Mouse (Mus musculus): ENCODE measurements around the gene Sae1. TPM values are rescaled to one million over a fixed set of nuclear protein-coding genes. Genes with fewer than 3 reads are reported as not detected.

Sae1 gene
- polyA plus RNA-seq, 1 experiment from 2014 or later = 359 TPM

DNA sequence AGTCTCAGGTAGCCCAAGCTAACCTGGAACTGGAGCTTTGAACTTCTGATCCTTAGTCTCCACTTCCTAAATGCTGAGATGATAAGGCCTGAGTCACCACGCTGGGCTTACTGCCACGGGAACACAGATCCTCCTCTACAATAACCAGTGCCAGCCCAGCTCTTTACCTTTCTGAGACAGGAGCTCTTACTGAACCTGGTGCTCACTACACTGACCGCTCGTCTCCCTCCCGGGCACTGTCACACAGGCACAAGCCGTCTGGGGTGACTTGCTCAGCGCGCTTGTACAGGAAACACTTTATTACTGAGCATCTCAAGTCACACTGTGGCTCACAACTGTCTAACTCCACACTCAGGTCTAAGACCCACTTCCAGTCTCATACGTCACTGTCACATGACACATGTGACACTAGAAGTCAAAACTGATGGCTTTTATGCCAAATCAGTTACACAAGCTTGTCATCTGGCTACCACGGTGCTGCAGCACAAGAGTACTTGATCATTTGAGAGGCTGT is 21.4 kb downstream of the Sae1 start:
- Histone ChIP-seq H3K9me3 (no peaks in the 10 kb centered on the region), H3K4me1 (peaks cover 5% of the 10 kb centered on the region; the same call in 1 of the 2 replicates), H3K27ac (no peak overlapping the region), H3K4me3 (no peak overlapping the region), H3K27me3 (ENCODE audit: insufficient read depth, poor library complexity, severe bottlenecking) (no peaks in the 10 kb centered on the region), H3K36me3 (peaks cover 92% of the 10 kb centered on the region)
- WGBS = 79% methylated on average over 10 of the region's 10 CpGs
- DNase-seq (ENCODE audit: low spot score) = no peak

DNA sequence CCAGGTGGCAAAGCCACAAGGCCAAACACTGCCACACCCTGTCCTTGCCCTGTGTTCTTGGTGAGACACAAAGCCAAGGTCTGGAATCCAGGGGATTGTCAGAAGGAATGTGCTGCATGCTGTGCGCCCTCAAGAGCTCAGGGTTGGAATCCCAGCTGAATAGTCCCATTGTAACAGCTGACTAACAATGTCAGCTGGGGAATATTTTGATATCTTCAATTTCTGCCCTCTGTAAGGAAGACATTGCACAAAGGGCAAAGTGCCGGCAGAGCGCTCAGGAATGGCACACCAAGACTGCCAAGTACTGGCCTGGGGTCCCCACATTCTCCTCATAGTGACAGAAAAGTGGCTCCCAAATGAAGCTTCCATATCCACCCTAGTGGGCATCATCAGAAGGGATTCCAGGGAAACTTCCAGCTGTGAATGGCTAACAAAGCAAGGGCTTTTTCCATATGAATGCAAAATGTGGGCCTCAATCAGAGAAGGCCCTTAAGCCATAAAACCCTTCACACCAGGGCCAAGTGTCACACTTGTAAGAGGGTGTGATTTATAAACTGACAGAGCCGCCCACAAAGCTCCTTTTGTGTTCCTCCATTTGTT is 22.6 kb downstream of the Sae1 start:
- no peak overlapping the region for H3K4me3 ChIP-seq
- peaks cover 5% of the 10 kb centered on the region; the same call in 1 of the 2 replicates for H3K4me1 ChIP-seq
- H3K9me3 ChIP-seq = no peaks in the 10 kb centered on the region
- H3K36me3 ChIP-seq = peaks cover 90% of the 10 kb centered on the region
- WGBS = 73% methylated on average over 4 of the region's 4 CpGs
- DNase-seq (ENCODE audit: low spot score) = no peak
- H3K27ac ChIP-seq = peak overlapping the region; percentile 42; the same call in 1 of the 2 replicates
- no peaks in the 10 kb centered on the region for H3K27me3 ChIP-seq (ENCODE audit: insufficient read depth, poor library complexity, severe bottlenecking)

DNA sequence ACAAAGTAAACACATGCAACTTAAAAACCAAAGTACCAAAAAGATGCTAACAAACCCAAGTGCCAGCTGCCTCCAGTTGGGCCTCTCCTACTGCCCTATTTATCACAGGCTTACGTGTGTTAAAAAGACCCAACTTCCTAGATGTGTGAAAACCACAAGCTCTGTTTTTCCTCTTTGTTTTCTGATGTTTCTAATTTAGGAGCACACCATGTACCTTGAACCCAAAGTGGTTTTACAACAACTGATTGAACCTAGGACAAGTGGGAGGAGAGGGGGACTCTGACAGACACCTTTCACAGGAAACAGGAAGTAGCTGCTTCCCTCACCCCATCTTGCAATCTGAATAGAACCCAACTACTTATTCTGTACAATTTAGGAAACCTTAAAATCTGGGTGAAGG is 23.3 kb downstream of the Sae1 start:
- H3K27ac ChIP-seq = peak overlapping the region; percentile 42; the same call in 1 of the 2 replicates

DNA sequence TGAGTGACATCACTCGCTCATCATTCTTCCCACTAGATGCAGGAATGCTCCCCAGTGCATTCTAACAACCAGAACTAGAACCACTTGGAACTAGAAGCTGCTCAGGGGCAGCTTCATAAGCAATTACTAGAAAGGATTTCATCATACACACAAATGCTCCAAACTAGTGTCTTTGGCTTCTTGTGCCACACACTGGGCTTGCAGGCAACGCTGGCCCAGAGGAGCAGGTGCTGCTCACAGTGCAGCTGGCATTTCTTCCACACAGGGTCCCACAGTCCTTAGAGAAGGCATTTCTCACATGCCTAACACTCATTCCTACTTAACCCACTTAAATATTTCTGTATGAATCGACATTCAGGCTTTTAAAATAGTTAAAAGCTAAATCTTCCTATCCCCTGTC is 30.0 kb downstream of the Sae1 start:
- DNase-seq (ENCODE audit: low spot score) = no peak
- peaks cover 74% of the 10 kb centered on the region for H3K36me3 ChIP-seq
- 91% methylated on average over 3 of the region's 3 CpGs for WGBS

More for the DNA sequence above, 23.3 kb downstream of the Sae1 start:
- Histone ChIP-seq H3K4me1 (peaks cover 5% of the 10 kb centered on the region; the same call in 1 of the 2 replicates), H3K4me3 (no peak overlapping the region), H3K27me3 (ENCODE audit: insufficient read depth, poor library complexity, severe bottlenecking) (no peaks in the 10 kb centered on the region), H3K36me3 (peaks cover 84% of the 10 kb centered on the region), H3K9me3 (no peaks in the 10 kb centered on the region)
- no peak for DNase-seq (ENCODE audit: low spot score)
- WGBS = 86% methylated on average over 1 of the region's 1 CpGs

DNA sequence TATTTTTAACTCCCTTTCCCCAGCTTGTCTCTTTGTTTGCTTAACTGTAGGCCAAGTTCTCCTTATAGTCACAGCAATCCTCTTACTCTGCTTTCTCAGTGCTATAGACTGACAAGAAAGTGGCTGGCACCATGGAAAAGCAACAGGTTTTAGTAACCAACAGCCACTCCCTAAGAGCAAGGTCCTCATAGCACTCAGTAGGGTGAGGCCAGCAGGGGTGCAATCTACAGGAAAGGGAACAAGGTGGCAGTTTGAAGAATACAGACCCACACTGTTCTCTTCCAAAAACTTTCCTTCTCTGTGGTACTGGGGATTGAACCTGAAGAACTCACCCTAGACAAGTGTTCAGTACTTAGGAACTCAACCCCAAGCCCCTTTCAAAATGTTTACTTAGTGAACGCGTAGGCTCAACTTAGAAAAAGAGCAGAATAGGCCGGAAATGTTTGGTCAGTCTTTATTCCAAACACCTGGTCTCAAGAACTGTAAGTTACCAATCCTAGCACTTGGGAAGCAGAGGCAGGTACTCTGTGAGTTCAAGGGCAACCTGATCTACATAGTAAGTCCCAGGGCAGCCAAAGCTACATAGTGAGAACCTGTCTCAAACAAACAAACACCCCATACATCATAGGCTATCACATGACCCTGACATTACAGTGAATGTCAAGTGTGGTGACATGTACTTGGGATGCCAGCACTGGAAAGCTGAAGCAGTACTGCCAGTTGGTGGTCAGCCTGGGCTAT is 31.6 kb downstream of the Sae1 start:
- no peak for DNase-seq (ENCODE audit: low spot score)
- Histone ChIP-seq H3K27me3 (ENCODE audit: insufficient read depth, poor library complexity, severe bottlenecking) (no peaks in the 10 kb centered on the region), H3K4me1 (no peaks in the 10 kb centered on the region), H3K9me3 (no peaks in the 10 kb centered on the region), H3K36me3 (peaks cover 75% of the 10 kb centered on the region), H3K4me3 (no peak overlapping the region), H3K27ac (no peak overlapping the region)
- WGBS = 94% methylated on average over 3 of the region's 3 CpGs

More for the DNA sequence above, 30.0 kb downstream of the Sae1 start:
- H3K27me3 ChIP-seq (ENCODE audit: insufficient read depth, poor library complexity, severe bottlenecking) = no peaks in the 10 kb centered on the region
- no peak overlapping the region for H3K4me3 ChIP-seq
- no peaks in the 10 kb centered on the region for H3K4me1 ChIP-seq
- H3K27ac ChIP-seq = no peak overlapping the region
- no peaks in the 10 kb centered on the region for H3K9me3 ChIP-seq

DNA sequence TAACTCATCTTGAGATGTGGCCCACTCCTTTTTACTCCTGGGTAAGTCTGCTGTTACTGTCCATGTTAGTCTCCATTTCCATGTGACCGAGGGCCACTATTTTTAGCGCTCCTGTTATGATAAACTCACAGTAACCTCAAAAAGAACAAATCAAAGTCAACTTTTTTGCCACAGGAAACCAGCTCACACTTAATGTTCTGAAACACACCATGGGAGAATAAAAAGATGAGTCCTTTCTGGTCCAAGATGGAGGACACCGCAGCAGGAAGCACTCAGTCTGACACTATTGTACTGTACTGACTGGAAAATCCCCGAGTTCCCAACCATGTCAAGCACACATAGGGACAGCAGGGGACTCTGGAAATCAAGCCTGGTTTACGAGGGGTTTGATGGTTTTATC is 37.6 kb downstream of the Sae1 start:
- H3K27ac ChIP-seq = peak overlapping the region; percentile 73
- DNase-seq (ENCODE audit: low spot score) = no peak
- H3K4me1 ChIP-seq = peaks cover 7% of the 10 kb centered on the region; the same call in 1 of the 2 replicates
- no peaks in the 10 kb centered on the region for H3K9me3 ChIP-seq
- no peaks in the 10 kb centered on the region for H3K27me3 ChIP-seq (ENCODE audit: insufficient read depth, poor library complexity, severe bottlenecking)
- no peak overlapping the region for H3K4me3 ChIP-seq
- 62% methylated on average over 5 of the region's 5 CpGs for WGBS
- H3K36me3 ChIP-seq = peaks cover 63% of the 10 kb centered on the region

DNA sequence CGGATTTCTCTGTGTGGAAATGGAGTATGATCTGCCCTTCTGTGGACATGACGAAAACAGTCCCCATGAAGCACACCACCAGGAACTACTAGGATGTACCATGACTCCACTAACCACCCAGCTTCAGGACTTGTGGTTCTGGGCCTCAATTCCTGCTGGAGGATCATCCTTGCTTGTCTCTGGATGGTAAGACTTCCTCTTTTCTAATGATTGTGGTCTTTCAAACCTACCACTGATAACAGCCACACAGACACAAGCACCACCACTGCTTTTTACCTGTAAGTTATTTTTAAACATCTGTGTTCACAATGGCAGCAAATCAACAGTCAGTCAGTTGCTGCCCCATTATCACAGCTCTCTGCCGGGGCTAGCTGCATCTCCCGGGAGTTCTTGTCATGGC is 42.3 kb downstream of the Sae1 start:
- Histone ChIP-seq H3K9me3 (no peaks in the 10 kb centered on the region), H3K27ac (no peak overlapping the region), H3K27me3 (ENCODE audit: insufficient read depth, poor library complexity, severe bottlenecking) (no peaks in the 10 kb centered on the region), H3K4me1 (peaks cover 6% of the 10 kb centered on the region; the same call in 1 of the 2 replicates), H3K36me3 (peaks cover 72% of the 10 kb centered on the region), H3K4me3 (no peak overlapping the region)
- no peak for DNase-seq (ENCODE audit: low spot score)
- WGBS = 69% methylated on average over 4 of the region's 4 CpGs

DNA sequence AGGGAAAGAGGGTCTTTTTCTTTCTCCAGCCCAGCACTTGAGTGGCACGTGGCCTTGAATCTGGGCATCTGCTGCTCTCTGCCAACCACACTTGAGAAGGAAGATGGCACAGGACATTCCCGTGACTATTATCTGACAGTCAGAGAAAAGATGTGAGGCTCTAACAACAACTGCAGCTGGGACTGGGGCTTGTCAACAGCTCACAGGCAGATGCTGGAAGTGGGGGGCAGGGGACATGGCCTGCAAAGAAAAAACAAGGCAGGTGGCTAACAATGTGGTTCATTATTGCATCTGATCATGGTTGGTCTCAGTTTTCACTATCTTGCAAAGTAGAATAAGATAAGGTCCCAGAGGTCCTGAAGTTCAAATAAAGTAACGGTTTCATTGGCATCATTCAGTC is 43.0 kb downstream of the Sae1 start:
- H3K9me3 ChIP-seq = no peaks in the 10 kb centered on the region
- H3K4me3 ChIP-seq = no peak overlapping the region
- WGBS = 75% methylated on average over 3 of the region's 3 CpGs
- no peak overlapping the region for H3K27ac ChIP-seq
- H3K27me3 ChIP-seq (ENCODE audit: insufficient read depth, poor library complexity, severe bottlenecking) = no peaks in the 10 kb centered on the region
- no peak for DNase-seq (ENCODE audit: low spot score)
- H3K36me3 ChIP-seq = peaks cover 74% of the 10 kb centered on the region
- no peaks in the 10 kb centered on the region for H3K4me1 ChIP-seq

DNA sequence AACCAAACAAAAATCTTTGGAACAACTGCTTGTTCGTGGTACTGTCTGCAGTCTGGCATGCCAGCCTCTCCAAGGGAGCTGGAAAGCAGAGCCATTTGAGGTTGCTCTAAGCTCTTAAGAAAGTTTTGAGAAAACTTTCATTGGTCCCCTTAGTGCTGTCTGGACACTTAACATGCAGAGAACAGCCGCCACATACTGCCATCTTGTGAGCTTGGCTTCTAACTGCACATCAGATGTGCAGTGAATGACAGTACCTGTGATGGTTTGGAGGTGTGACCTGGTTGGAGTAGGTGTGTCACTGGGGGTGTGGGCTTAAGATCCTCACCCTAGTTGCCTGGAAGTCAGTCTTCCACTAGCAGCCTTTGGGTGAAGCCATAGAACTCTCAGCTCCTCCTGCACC is 49.9 kb downstream of the Sae1 start:
- Histone ChIP-seq H3K27me3 (ENCODE audit: insufficient read depth, poor library complexity, severe bottlenecking) (no peaks in the 10 kb centered on the region), H3K9me3 (no peaks in the 10 kb centered on the region), H3K4me1 (no peaks in the 10 kb centered on the region), H3K36me3 (peaks cover 85% of the 10 kb centered on the region), H3K4me3 (no peak overlapping the region), H3K27ac (no peak overlapping the region)
- WGBS = 79% methylated on average over 2 of the region's 2 CpGs
- no peak for DNase-seq (ENCODE audit: low spot score)

DNA sequence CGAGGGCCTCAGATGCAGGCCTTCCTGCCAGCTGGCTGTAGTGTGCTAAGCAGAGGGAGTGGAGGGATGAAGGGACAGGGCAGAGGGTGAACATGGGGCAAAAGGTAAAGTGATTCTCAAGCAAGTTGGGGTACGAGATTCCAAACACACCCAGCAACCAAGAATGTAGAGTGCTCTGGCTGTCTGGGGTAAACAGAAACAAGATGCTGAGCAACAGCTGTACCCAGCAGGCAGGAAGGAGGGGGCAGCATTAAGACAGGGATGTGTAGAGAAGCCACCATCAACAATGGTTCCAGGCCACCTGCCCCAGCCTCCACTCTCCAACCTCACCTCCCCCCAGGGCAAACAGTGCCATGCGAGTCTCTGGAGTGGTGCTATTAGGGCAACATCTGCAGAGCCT is 58.5 kb downstream of the Sae1 start:
- no peak for DNase-seq (ENCODE audit: low spot score)
- Histone ChIP-seq H3K4me1 (peaks cover 10% of the 10 kb centered on the region), H3K27ac (no peak overlapping the region), H3K9me3 (no peaks in the 10 kb centered on the region), H3K27me3 (ENCODE audit: insufficient read depth, poor library complexity, severe bottlenecking) (no peaks in the 10 kb centered on the region), H3K4me3 (no peak overlapping the region), H3K36me3 (peaks cover 90% of the 10 kb centered on the region)
- WGBS = 87% methylated on average over 3 of the region's 3 CpGs

DNA sequence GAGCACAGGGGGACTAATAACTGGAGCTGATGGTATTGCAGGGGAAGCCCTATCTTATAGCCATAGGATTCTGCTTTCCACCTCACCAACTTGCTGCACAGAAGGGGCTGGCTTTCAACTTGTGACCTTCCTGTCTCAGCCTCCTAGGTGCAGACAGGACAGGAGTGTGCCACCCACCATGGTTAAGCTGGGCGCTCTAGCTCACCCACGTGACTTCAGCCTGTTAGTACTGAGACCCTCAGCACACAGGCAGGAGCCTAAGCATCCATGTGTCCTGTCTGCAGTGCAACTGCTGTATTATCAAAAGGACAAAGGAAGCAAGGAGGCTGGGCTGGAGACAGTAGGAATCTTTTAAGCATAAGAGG is 61.0 kb downstream of the Sae1 start:
- Histone ChIP-seq H3K27ac (peak overlapping the region; percentile 85; the same call in 1 of the 2 replicates), H3K4me1 (peaks cover 10% of the 10 kb centered on the region), H3K27me3 (ENCODE audit: insufficient read depth, poor library complexity, severe bottlenecking) (no peaks in the 10 kb centered on the region), H3K36me3 (peaks cover 65% of the 10 kb centered on the region), H3K4me3 (no peak overlapping the region), H3K9me3 (no peaks in the 10 kb centered on the region)
- no peak for DNase-seq (ENCODE audit: low spot score)
- WGBS = 83% methylated on average over 2 of the region's 2 CpGs

DNA sequence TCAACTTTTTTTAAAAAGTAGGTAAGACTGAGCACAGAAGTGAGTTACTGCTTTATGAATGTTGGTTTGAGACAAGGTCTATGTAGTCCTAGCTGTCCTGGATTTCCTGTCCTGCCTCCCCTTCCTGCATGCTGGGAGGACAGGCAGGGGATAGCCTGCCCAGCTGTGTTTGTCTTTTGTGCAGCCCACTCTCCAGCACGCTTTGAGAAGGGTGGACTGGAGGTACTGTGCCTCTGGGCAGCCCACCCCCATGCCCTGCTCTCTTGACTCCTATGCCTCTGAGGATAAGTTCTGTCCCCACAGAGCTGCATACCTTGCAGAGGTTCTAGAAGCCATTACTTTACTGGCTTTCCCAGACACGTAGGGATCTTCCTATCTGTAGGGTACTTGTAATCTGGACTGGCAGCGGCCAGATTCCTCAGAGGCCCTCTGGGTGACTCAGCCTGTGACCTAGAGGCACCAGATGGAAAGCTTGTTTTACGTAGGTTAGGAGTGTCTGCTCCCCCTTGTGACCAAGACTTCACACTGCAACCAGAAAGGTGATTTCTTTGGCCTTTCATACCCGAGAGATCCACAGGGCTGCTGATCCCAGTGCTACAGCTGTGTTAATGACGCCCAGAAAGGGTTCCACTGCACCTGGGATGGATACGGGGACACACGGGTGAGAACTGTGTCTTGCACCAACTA is 61.5 kb downstream of the Sae1 start:
- WGBS = 22% methylated on average over 8 of the region's 8 CpGs
- Histone ChIP-seq H3K9me3 (no peaks in the 10 kb centered on the region), H3K4me3 (peak overlapping the region; percentile 5; the same call in 1 of the 2 replicates), H3K27me3 (ENCODE audit: insufficient read depth, poor library complexity, severe bottlenecking) (no peaks in the 10 kb centered on the region), H3K36me3 (peaks cover 61% of the 10 kb centered on the region), H3K4me1 (peaks cover 10% of the 10 kb centered on the region), H3K27ac (peak overlapping the region; percentile 85)
- peak; percentile 93 for DNase-seq (ENCODE audit: low spot score)

DNA sequence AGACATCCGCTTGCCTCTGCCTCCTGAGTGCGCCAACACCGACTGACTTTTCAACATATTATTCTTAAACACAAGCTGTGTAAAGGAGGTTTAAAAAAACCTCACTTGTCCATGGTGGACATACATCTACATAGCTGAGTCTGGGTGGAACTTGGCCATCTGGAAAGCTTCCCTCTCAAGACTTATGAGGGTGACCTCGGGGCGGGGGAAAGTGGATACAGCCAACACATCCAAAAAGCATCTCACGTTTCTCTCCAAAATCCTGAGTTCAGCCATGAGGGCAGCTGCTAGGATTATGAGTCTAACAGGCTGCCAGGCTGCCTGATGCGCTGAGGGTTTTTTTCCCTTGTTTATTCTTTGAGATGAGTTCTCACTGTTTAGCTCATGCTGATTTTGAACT is 62.9 kb downstream of the Sae1 start:
- 94% methylated on average over 7 of the region's 7 CpGs for WGBS
- Histone ChIP-seq H3K27me3 (ENCODE audit: insufficient read depth, poor library complexity, severe bottlenecking) (no peaks in the 10 kb centered on the region), H3K4me3 (no peak overlapping the region), H3K36me3 (peaks cover 50% of the 10 kb centered on the region), H3K4me1 (peaks cover 10% of the 10 kb centered on the region), H3K9me3 (no peaks in the 10 kb centered on the region), H3K27ac (no peak overlapping the region)
- DNase-seq (ENCODE audit: low spot score) = no peak

Data from heart, embryonic 10.5 days (tissue).